Mouse (Mus musculus) ES-Bruce4 (cell line): ENCODE results near the gene Cd47.

Experiments used
- CTCF ChIP-seq: IDR thresholded peaks from one replicate; pipeline ENCODE4 v1.8.1; 2011; ENCODE audit warnings: low read depth, low read length
- EP300 ChIP-seq: IDR thresholded peaks from 2 replicates; pipeline ENCODE4 v1.6.1; 2011; ENCODE audit warnings: low read depth, low read length; ENCODE audit not compliant: insufficient read depth

DNA sequence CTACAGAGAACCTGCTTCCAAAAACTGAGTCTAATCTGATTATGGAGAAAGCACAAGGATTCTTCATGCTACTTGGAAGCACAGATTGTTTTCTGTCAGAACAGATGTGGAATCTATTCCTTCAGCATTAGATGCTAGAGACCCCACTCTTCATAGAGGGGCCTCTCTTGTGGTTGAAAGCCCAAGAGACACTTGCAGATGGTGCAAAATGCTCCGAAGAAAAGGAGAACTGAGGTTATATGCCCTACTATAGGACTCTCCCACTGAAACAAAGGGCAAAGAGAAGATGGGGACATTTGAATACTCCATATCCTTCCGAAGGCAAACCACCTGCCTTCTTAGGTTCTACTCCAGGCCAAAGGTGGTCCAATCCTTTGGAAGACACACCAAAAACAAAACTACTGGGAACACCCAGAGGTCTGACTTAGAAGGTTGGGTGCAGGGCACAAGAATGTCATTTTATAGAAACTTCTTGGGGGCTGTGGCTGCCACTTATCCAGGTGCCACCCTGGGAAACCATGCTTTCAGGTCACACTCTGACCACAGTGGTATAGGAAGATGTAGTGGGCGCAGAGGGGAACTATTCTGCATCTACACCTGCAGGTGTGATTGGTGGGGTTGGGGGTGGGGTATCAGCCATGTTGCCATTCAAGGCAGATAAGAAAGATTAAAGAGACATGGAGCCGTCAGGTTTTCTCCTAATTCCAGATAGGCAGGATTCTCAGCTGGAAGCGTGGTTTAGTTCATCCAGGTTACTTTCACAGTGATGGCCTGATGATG lies 47.1 kb downstream of the Cd47 start:
- TF ChIP-seq EP300 (no peak), CTCF (no peak)
